Mouse (Mus musculus) olfactory bulb, adult 2 months (tissue): ENCODE measurements around the gene Sppl2a.

Experiments used
- CTCF ChIP-seq: fragments of 200-500 bp; IDR thresholded peaks from 2 replicates; pipeline ENCODE4 v1.5.1; 2012; ENCODE audit warnings: low read depth, mild to moderate bottlenecking, low read length, moderate library complexity; ENCODE audit not compliant: insufficient read depth
- POLR2A ChIP-seq: fragments of 200-500 bp; IDR thresholded peaks from 2 replicates; pipeline ENCODE4 v1.6.1; 2012; ENCODE audit warnings: mild to moderate bottlenecking, low read depth, low read length, moderate library complexity; ENCODE audit not compliant: insufficient read depth

DNA sequence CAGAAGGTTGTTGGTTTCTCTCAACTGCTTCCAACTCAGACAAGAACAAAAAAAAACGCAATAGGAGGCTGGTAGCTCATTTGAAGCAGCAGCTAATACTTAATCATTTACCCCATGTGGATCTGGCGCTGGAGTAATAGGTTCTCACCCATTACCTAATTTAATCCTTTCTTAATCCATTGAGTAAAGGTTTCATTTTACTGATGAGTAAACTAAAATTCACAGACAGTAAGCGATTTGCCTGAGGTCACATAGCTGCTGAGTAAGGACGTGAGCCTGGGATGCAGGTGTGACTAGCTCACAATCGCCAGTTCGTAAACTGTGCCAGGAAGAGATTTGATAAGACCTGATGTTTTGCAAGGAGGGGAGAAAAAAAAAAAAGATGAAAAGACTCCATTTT lies 44.4 kb upstream of the Sppl2a start:
- TF ChIP-seq CTCF (no peak), POLR2A (no peak)
